Mouse (Mus musculus) lung, postnatal 0 days (tissue): ENCODE measurements around the gene Pi4kb. TPM values are rescaled to one million over a fixed set of nuclear protein-coding genes. Genes with fewer than 3 reads are reported as not detected.

Source experiments
- ATAC-seq: fragments of 200-750 bp; cut with Nextera tagmentation; 2 replicates; pipeline ENCODE4 v1.8.0; 2017; ENCODE audit warnings: moderate library complexity
- DNase-seq: peaks from one replicate; pipeline ENCODE4 v3.0.0-alpha.2; 2016; ENCODE audit warnings: low spot score
- H3K27ac ChIP-seq: fragments of 300-500 bp; sonication (generic); 2 replicates; pipeline ENCODE4 v1.5.1; 2014; ENCODE audit warnings: antibody characterized with exemption, mild to moderate bottlenecking, low read length, mixed read lengths
- H3K27me3 ChIP-seq: fragments of 300-500 bp; sonication (generic); replicated peaks from 2 replicates; pipeline ENCODE4 v1.6.1; 2014; ENCODE audit warnings: low read length, mixed read lengths; ENCODE audit not compliant: insufficient read depth
- H3K36me3 ChIP-seq: fragments of 300-500 bp; sonication (generic); 2 replicates; pipeline ENCODE4 v1.6.1; 2014; ENCODE audit warnings: low read length, mixed read lengths; ENCODE audit not compliant: insufficient read depth
- H3K4me1 ChIP-seq: fragments of 300-500 bp; sonication (generic); 2 replicates; pipeline ENCODE4 v1.6.1; 2014; ENCODE audit warnings: antibody characterized with exemption, low read depth, low read length, mixed read lengths; ENCODE audit not compliant: insufficient read depth
- H3K4me2 ChIP-seq: fragments of 300-500 bp; sonication (generic); replicated peaks from 2 replicates; pipeline ENCODE4 v1.6.1; 2014; ENCODE audit warnings: low read depth, mild to moderate bottlenecking, low read length, moderate library complexity, mixed read lengths
- H3K4me3 ChIP-seq: fragments of 300-500 bp; sonication (generic); 2 replicates; pipeline ENCODE4 v1.5.1; 2014; ENCODE audit warnings: low read depth, low read length
- H3K9ac ChIP-seq: fragments of 300-500 bp; sonication (generic); replicated peaks from 2 replicates; pipeline ENCODE4 v1.6.1; 2014; ENCODE audit warnings: low read depth, mild to moderate bottlenecking
- H3K9me3 ChIP-seq: fragments of 300-500 bp; sonication (generic); 2 replicates; pipeline ENCODE4 v1.6.1; 2016; ENCODE audit warnings: low read length, mixed read lengths
- CTCF ChIP-seq: IDR thresholded peaks from 2 replicates; pipeline ENCODE4 v1.5.1; 2016; ENCODE audit warnings: antibody characterized with exemption, mild to moderate bottlenecking
- EP300 ChIP-seq: IDR thresholded peaks from 2 replicates; pipeline ENCODE4 v1.6.1; 2016; ENCODE audit warnings: antibody characterized with exemption, mild to moderate bottlenecking, control low read depth
- WGBS: fragments of 180-500 bp; shearing (Covaris S2); extraction: QIAGEN DNeasy Blood & Tissue Kit; methylation state at CpG from one replicate; pipeline ENCODE4 v1.1.7; 2014; 5-methylcytosine and 5-hydroxymethylcytosine counted together
- polyA plus RNA-seq: library from polyadenylated mRNA; unstranded; fragments of >200 nt; fragmentation: Nextera tagmentation; extraction: Ambion mirVana; gene quantifications from 2 replicates; pipeline ENCODE4 v1.2.1, GENCODE M21; 2015

The Pi4kb gene
- polyA plus RNA-seq, 1 experiment from 2014 or later, result 13.6 TPM

DNA sequence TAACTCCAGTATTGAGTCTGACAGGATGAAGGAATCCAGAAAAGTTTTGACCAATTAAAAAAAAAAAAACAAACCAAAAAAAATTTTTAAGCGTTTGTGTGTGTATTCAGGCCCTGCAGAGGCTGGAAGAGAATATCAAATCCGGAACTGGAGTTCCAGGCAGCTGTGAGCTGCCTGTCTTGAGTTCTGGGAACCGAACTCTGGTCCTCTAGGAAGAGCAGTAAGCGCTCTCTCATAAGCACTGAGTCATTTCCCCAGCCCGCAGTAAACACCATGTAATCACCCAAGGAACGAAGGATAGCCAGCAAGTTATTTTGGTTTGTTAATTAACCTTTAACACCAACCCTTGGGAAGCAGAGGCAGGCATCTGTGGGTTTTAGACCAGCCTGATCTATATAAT lies 68.7 kb downstream of the Pi4kb start:
- WGBS, result 57% methylated on average over 6 of the region's 6 CpGs
- Histone ChIP-seq H3K9me3 (no peaks in the 10 kb centered on the region), H3K4me2 (no peak overlapping the region), H3K9ac (no peak overlapping the region), H3K27ac (peak overlapping the region; percentile 33; the same call in 1 of the 2 replicates), H3K27me3 (no peaks in the 10 kb centered on the region), H3K4me3 (no peak overlapping the region), H3K36me3 (no peaks in the 10 kb centered on the region), H3K4me1 (peaks cover 5% of the 10 kb centered on the region; the same call in 1 of the 2 replicates)
- TF ChIP-seq EP300 (no peak), CTCF (no peak)
- DNase-seq (no peak), ATAC-seq (no peak)

DNA sequence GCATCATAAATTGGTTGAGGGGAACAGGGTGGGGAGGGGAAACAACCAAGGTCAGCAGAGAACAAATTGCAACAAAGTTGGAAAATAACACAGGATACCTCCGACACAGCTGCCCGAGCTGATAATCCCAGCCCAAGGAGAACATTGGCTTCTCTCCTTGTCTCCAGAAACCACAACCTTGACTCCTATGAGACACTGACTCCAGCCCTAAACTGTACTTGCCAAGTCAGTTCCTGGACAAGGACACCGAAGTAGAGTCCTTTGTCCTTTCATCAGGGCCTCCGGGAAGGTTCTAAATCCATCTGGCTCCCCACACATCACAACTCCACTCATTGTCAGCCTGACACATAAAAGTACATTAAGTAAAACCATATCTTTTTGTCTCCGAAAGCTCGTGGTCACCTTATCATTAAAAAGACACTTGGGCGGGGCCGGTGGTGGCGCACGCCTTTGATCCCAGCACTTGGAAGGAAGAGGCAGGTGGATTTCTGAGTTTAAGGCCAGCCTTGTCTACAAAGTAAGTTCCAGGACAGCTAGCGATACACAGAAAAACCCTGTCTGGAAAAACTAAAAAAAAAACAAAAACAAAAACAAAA lies 72.0 kb downstream of the Pi4kb start:
- H3K27me3 ChIP-seq, result no peaks in the 10 kb centered on the region
- H3K4me1 ChIP-seq, result peaks cover 2% of the 10 kb centered on the region; the same call in 1 of the 2 replicates
- H3K27ac ChIP-seq, result no peak overlapping the region
- no peaks in the 10 kb centered on the region for H3K9me3 ChIP-seq
- no peak overlapping the region for H3K4me2 ChIP-seq
- H3K4me3 ChIP-seq, result no peak overlapping the region
- no peak for ATAC-seq
- TF ChIP-seq CTCF (no peak), EP300 (no peak)
- DNase-seq, result no peak
- H3K36me3 ChIP-seq, result no peaks in the 10 kb centered on the region
- WGBS, result 77% methylated on average over 11 of the region's 11 CpGs
- no peak overlapping the region for H3K9ac ChIP-seq

DNA sequence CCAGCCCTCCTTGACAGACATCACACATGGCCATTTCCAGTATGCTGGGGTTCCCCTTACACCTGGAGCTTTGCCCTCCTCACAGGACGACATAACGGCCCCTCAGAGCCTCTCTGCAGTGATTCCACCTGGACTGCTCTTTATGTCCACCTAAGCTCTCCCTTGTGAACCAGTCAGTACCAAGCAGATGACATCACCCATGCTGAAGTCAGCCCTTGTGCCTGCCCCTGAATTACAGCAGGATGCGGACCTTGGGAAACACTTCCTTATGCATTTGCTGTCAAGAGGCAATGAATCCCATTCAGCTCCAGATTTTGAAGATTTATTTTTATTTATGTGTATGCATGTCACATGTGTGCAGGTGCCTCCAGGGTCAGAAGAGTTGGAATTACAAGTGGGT lies 73.4 kb downstream of the Pi4kb start:
- Histone ChIP-seq H3K4me1 (no peaks in the 10 kb centered on the region), H3K9ac (no peak overlapping the region), H3K4me3 (no peak overlapping the region), H3K4me2 (no peak overlapping the region), H3K27ac (no peak overlapping the region), H3K36me3 (no peaks in the 10 kb centered on the region), H3K27me3 (no peaks in the 10 kb centered on the region), H3K9me3 (no peaks in the 10 kb centered on the region)
- no peak for ATAC-seq
- no peak for DNase-seq
- 57% methylated on average over 3 of the region's 3 CpGs for WGBS
- TF ChIP-seq CTCF (no peak), EP300 (no peak)

DNA sequence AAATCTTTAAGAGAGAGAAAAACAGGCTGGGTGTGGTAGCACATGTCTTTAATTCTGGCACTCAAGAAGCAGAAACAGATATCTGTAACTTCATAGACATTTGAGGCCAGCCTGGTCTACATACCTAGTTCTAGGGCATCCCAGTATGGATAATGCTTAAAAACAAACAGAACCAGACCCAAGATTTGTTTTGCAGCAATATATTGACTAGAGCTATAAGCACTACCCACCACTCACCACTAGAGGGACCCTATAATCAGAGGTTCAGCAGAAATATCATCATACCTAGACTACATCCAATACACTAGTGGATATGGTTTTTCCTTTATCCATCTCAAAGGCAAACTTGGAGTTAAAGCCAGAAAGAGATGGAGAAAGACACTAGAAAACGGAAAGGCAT lies 78.4 kb downstream of the Pi4kb start:
- no peak overlapping the region for H3K4me3 ChIP-seq
- H3K27ac ChIP-seq, result no peak overlapping the region
- no peaks in the 10 kb centered on the region for H3K36me3 ChIP-seq
- H3K4me2 ChIP-seq, result no peak overlapping the region
- no peaks in the 10 kb centered on the region for H3K27me3 ChIP-seq
- DNase-seq (peak; percentile 76), ATAC-seq (peak; percentile 53)
- TF ChIP-seq EP300 (no peak), CTCF (peak; percentile 83)
- 34% methylated on average over 1 of the region's 1 CpGs for WGBS
- H3K9ac ChIP-seq, result no peak overlapping the region
- H3K9me3 ChIP-seq, result no peaks in the 10 kb centered on the region
- H3K4me1 ChIP-seq, result no peaks in the 10 kb centered on the region

DNA sequence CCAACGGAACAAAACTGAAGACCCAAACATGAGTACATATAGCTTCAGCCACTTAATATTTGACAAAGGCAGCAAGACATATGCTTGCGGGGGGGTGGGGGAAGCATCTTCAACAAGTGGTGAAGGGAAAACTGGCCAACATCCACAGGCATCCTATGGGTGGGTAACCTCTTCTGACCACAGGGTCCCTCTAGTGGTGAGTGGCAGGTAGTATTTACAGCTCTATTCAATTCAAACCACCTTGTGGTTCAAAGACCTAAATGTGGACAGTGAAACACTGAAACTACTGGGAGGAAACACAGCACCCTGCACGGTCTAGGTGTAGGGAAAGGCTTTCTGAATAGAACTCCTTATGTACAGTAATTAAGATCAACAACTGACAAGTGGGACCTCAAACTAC lies 79.2 kb downstream of the Pi4kb start:
- H3K4me3 ChIP-seq, result no peak overlapping the region
- no peaks in the 10 kb centered on the region for H3K36me3 ChIP-seq
- 48% methylated on average over 3 of the region's 3 CpGs for WGBS
- peak; percentile 68 for ATAC-seq
- TF ChIP-seq CTCF (peak; percentile 87), EP300 (no peak)
- DNase-seq, result peak; percentile 87
- no peak overlapping the region for H3K9ac ChIP-seq
- H3K4me2 ChIP-seq, result no peak overlapping the region
- H3K27ac ChIP-seq, result no peak overlapping the region
- H3K27me3 ChIP-seq, result no peaks in the 10 kb centered on the region
- H3K9me3 ChIP-seq, result no peaks in the 10 kb centered on the region
- H3K4me1 ChIP-seq, result no peaks in the 10 kb centered on the region

DNA sequence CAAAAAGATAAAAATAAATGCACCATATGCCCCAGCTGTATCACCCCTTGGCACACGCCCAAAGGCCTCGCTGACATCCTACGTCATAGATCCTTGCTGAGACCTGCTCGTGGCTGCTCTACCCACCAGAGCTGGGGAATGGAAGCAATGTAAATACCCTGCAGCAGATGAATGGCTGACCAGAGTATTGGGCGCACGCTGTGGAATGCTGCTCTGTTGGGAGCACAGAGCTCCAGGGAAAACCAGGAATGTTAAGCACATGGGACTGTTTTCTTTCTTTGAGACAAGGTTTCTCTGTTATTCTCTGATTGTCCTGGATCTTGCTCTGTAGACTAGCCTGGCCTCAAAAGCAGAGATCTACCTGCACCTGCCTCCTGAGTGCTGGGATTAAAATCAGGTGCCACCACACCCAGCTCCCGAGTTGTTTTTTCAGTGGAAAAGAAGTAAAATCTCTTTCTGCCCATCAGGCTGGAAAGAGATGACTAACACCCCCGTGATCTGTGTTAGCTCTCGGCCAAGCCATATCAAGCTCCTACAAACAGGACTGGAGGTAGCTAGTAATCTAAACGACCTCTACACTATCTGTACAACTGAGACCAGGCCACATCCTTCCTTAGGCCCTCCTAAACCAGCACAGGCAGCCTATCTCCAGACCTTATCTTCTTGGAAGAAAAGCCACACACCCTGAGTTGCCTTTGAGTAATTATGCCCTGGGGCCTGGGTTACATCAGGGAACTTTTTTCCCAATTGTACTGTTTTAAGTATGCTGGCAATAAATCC lies 80.1 kb downstream of the Pi4kb start:
- Histone ChIP-seq H3K27me3 (no peaks in the 10 kb centered on the region), H3K4me1 (no peaks in the 10 kb centered on the region), H3K9me3 (no peaks in the 10 kb centered on the region), H3K4me3 (no peak overlapping the region), H3K36me3 (peaks cover under 1% of the 10 kb centered on the region; the same call in 1 of the 2 replicates), H3K4me2 (no peak overlapping the region), H3K27ac (peak overlapping the region; percentile 32; the same call in 1 of the 2 replicates), H3K9ac (no peak overlapping the region)
- 26% methylated on average over 10 of the region's 10 CpGs for WGBS
- ATAC-seq (peak; percentile 77), DNase-seq (peak; percentile 24)
- no peak for TF ChIP-seq EP300
- TF ChIP-seq CTCF, result no peak
